In the genomic region with DNA sequence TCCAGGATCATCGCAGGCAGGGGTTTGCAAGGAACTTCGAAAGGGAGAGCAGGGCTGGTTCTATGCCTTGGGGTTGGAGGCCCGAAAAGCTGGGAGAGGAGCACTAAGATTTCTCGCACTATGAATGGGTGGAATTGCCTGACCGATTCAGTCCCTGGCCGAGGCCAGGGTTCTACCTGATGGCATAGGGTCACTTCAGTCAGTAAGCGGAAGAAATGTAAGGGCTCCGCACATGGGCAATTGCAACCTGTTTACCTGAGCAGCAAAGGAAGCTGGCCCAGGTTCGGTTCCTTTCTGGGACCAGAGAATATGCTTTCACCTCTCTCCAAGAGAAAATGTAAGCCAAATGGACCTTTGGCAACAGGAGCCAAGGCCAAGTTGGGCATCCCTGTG, we compare ENCODE assay signal across 12 mouse cellular contexts. TPM values are rescaled to one million over a fixed set of nuclear protein-coding genes. Genes with fewer than 3 reads are reported as not detected.
DNase-seq lines count a peak whose midpoint lies in the region; ATAC-seq and TF ChIP-seq lines count a peak whose summit lies in the region.
"Had no signal": no experiment of that assay in that cellular context is flagged by ENCODE, and none has a peak within 500 bp of the region (broad histone marks: within the 10 kb centered on the region; RNA-seq: fewer than 3 reads in every experiment).

No protein-coding gene starts in this region.

- H3K27ac ChIP-seq in heart, embryonic 10.5 days: no peak overlapping the region
- peak overlapping the region; percentile 46; the same call in 1 of the 2 replicates for H3K27ac ChIP-seq in embryonic facial prominence, embryonic 14.5 days (replicated peaks; ENCODE audit: low read depth, low read length)
- H3K27ac ChIP-seq in limb, embryonic 10.5 days: no peak overlapping the region
- H3K27ac ChIP-seq in midbrain, postnatal 0 days (ENCODE audit: low read depth, low read length): no peak overlapping the region
- H3K27ac ChIP-seq: liver, embryonic 15.5 days had no signal

- ATAC-seq in embryonic facial prominence, embryonic 14.5 days (ENCODE audit: low read depth): no peak
- ATAC-seq in midbrain, postnatal 0 days (ENCODE audit: low FRiP score): no peak
- no peak for ATAC-seq in erythroid progenitor cell, adult 5-6 weeks (replicated peaks; ENCODE audit: low FRiP score, poor library complexity, severe bottlenecking)
- ATAC-seq: forebrain, embryonic 14.5 days had no signal

- H3K27me3 ChIP-seq in heart, embryonic 10.5 days (ENCODE audit: insufficient read depth, poor library complexity, severe bottlenecking): peaks cover 100% of the 10 kb centered on the region
- peaks cover 87% of the 10 kb centered on the region for H3K27me3 ChIP-seq in embryonic facial prominence, embryonic 14.5 days (replicated peaks; ENCODE audit: control insufficient read depth, insufficient read depth, low read length)
- H3K27me3 ChIP-seq in limb, embryonic 10.5 days (ENCODE audit: low read depth, poor library complexity, severe bottlenecking): peaks cover 97% of the 10 kb centered on the region
- H3K27me3 ChIP-seq in midbrain, postnatal 0 days (ENCODE audit: insufficient read depth, low read length): peaks cover 53% of the 10 kb centered on the region

- 6% methylated on average over 9 of the region's 9 CpGs for WGBS in heart, embryonic 10.5 days
- WGBS in embryonic facial prominence, embryonic 14.5 days: 7% methylated on average over 9 of the region's 9 CpGs
- WGBS in limb, embryonic 10.5 days: 3% methylated on average over 9 of the region's 9 CpGs
- 5% methylated on average over 9 of the region's 9 CpGs for WGBS in midbrain, postnatal 0 days

- no peaks in the 10 kb centered on the region for H3K36me3 ChIP-seq in heart, embryonic 10.5 days
- no peaks in the 10 kb centered on the region for H3K36me3 ChIP-seq in embryonic facial prominence, embryonic 14.5 days (ENCODE audit: control insufficient read depth, insufficient read depth, low read length)
- H3K36me3 ChIP-seq in limb, embryonic 10.5 days: no peaks in the 10 kb centered on the region
- no peaks in the 10 kb centered on the region for H3K36me3 ChIP-seq in midbrain, postnatal 0 days (ENCODE audit: insufficient read depth, low read length)
- H3K36me3 ChIP-seq: liver, embryonic 15.5 days had no signal

- peak overlapping the region; percentile 43; the same call in 1 of the 2 replicates for H3K4me3 ChIP-seq in heart, embryonic 10.5 days
- peak overlapping the region; percentile 77 for H3K4me3 ChIP-seq in embryonic facial prominence, embryonic 14.5 days (ENCODE audit: low read depth, low read length)
- peak overlapping the region; percentile 47; the same call in 1 of the 2 replicates for H3K4me3 ChIP-seq in limb, embryonic 10.5 days
- no peak overlapping the region for H3K4me3 ChIP-seq in midbrain, postnatal 0 days (ENCODE audit: low read depth, low read length)
- H3K4me3 ChIP-seq: liver, embryonic 15.5 days had no signal

- H3K4me1 ChIP-seq in heart, embryonic 10.5 days: peaks cover 64% of the 10 kb centered on the region
- peaks cover 10% of the 10 kb centered on the region for H3K4me1 ChIP-seq in embryonic facial prominence, embryonic 14.5 days (ENCODE audit: control insufficient read depth, insufficient read depth, low read length)
- peaks cover 94% of the 10 kb centered on the region for H3K4me1 ChIP-seq in limb, embryonic 10.5 days
- H3K4me1 ChIP-seq in midbrain, postnatal 0 days (ENCODE audit: insufficient read depth, low read length): no peaks in the 10 kb centered on the region

- H3K9me3 ChIP-seq in heart, embryonic 10.5 days: no peaks in the 10 kb centered on the region
- H3K9me3 ChIP-seq in embryonic facial prominence, embryonic 14.5 days (ENCODE audit: control insufficient read depth, low read length): no peaks in the 10 kb centered on the region
- no peaks in the 10 kb centered on the region for H3K9me3 ChIP-seq in limb, embryonic 10.5 days (replicated peaks)
- H3K9me3 ChIP-seq in midbrain, postnatal 0 days (ENCODE audit: low read length): no peaks in the 10 kb centered on the region
- H3K9me3 ChIP-seq: liver, embryonic 15.5 days had no signal

- peak overlapping the region; percentile 84 for H3K4me2 ChIP-seq in embryonic facial prominence, embryonic 14.5 days (ENCODE audit: low read depth, low read length)
- H3K4me2 ChIP-seq in midbrain, postnatal 0 days (ENCODE audit: low read depth, low read length, poor library complexity, severe bottlenecking): peak overlapping the region; percentile 81
- H3K4me2 ChIP-seq: liver, embryonic 15.5 days had no signal

- peak; percentile 75 for DNase-seq in heart, embryonic 10.5 days (ENCODE audit: low spot score)
- DNase-seq in heart, adult 8-10 months (ENCODE audit: low spot score): no peak
- no peak for DNase-seq in embryonic facial prominence, embryonic 14.5 days (ENCODE audit: low spot score)
- no peak for DNase-seq in limb, embryonic 10.5 days (ENCODE audit: low spot score)
- DNase-seq in midbrain, postnatal 0 days (ENCODE audit: low spot score): no peak
- no peak for DNase-seq in layer of hippocampus, adult 18-20 months (ENCODE audit: low spot score in 2 of 2)
- no peak for DNase-seq in right cerebral cortex, adult 18-20 months
- DNase-seq: right cerebral cortex, postnatal 25 days had no signal

- H3K9ac ChIP-seq in embryonic facial prominence, embryonic 14.5 days (ENCODE audit: low read depth, low read length): peak overlapping the region; percentile 41; the same call in 1 of the 2 replicates
- no peak overlapping the region for H3K9ac ChIP-seq in midbrain, postnatal 0 days (replicated peaks; ENCODE audit: low read length, poor library complexity, severe bottlenecking)
- H3K9ac ChIP-seq: liver, embryonic 15.5 days had no signal

- TF ChIP-seq CTCF in midbrain, postnatal 0 days (IDR thresholded peaks at IDR 0.05): no peak

RNA-seq across cellular contexts. Expression of a gene that starts 4.1 kb away (rescaled TPM):
- 1.3 and 3.5 TPM in 2 replicates for polyA plus RNA-seq in heart, embryonic 10.5 days (2016; fragmentation: Nextera tagmentation; extraction: Ambion mirVana)
- total RNA-seq in heart, adult 8-10 months (2022): 1 to 10 TPM; 5.0 to 9.3 (median 7.6) TPM
- polyA plus RNA-seq in embryonic facial prominence, embryonic 14.5 days (2014; fragmentation: Nextera tagmentation; extraction: Ambion mirVana): 7.4 and 9.1 TPM in 2 replicates
- polyA plus RNA-seq in limb, embryonic 10.5 days (2016; fragmentation: Nextera tagmentation; extraction: Ambion mirVana): 3.1 and 6.3 TPM in 2 replicates
- total RNA-seq in midbrain, postnatal 0 days (2014; rRNA removed): 90.4 and 103 TPM in 2 replicates
- 5.3 and 7.1 TPM in 2 replicates for polyA plus RNA-seq in midbrain, postnatal 0 days (2015; fragmentation: Nextera tagmentation; extraction: Ambion mirVana)
- total RNA-seq in erythroid progenitor cell, adult 5-6 weeks (2015; ENCODE audit: low replicate concordance): 0.72 TPM in 1 of 2 replicates, not detected in the other
- total RNA-seq in erythroid progenitor cell, adult 5-6 weeks (2017; ENCODE audit: low replicate concordance): 0.08 and 1.4 TPM in 2 replicates
- total RNA-seq in layer of hippocampus, adult 18-20 months (2021): under 1 TPM; 0.47 to 0.68 TPM
- total RNA-seq: MEL had no signal
